Mouse (Mus musculus) heart, embryonic 16.5 days (tissue): ENCODE measurements at regions not wholly inside any gene's neighbourhood (a gene's known extent, or its start where the extent isn't known, plus 50 kb on each side); places are given as distances from the start of the nearest gene placed in this dataset.
A peak's percentile ranks its signal among the peaks of the same experiment; 100 is the strongest.

Experiments
- ATAC-seq: fragments of 200-750 bp; cut with Nextera tagmentation; replicated peaks from 2 replicates; pipeline ENCODE4 v1.8.0; 2017; ENCODE audit warnings: moderate number of reproducible peaks; ENCODE audit not compliant: insufficient read depth, low FRiP score; ENCODE audit errors: extremely low read depth
- H3K27ac ChIP-seq: fragments of 300-500 bp; sonication (generic); 2 replicates; pipeline ENCODE4 v1.5.1; 2014; ENCODE audit warnings: mild to moderate bottlenecking, low read length, control low read depth, moderate library complexity
- H3K27me3 ChIP-seq: fragments of 300-500 bp; sonication (generic); 2 replicates; pipeline ENCODE4 v1.6.1; 2014; ENCODE audit warnings: low read length, mixed read lengths; ENCODE audit not compliant: control insufficient read depth, insufficient read depth
- H3K36me3 ChIP-seq: fragments of 300-500 bp; sonication (generic); 2 replicates; pipeline ENCODE4 v1.6.1; 2014; ENCODE audit not compliant: control insufficient read depth, insufficient read depth
- H3K4me1 ChIP-seq: fragments of 300-500 bp; sonication (generic); 2 replicates; pipeline ENCODE4 v1.6.1; 2014; ENCODE audit warnings: low read length, mixed read lengths; ENCODE audit not compliant: control insufficient read depth, insufficient read depth
- H3K4me2 ChIP-seq: fragments of 300-500 bp; sonication (generic); 2 replicates; pipeline ENCODE4 v1.6.1; 2014; ENCODE audit warnings: low read depth, mild to moderate bottlenecking, control low read depth, low read length
- H3K4me3 ChIP-seq: fragments of 300-500 bp; sonication (generic); 2 replicates; pipeline ENCODE4 v1.5.1; 2014; ENCODE audit warnings: mild to moderate bottlenecking, control low read depth, low read length
- H3K9ac ChIP-seq: fragments of 300-500 bp; sonication (generic); 2 replicates; pipeline ENCODE4 v1.6.1; 2014; ENCODE audit warnings: low read length, control low read depth
- H3K9me3 ChIP-seq: fragments of 300-500 bp; sonication (generic); replicated peaks from 2 replicates; pipeline ENCODE4 v1.6.1; 2016; ENCODE audit warnings: low read length; ENCODE audit not compliant: control insufficient read depth
- WGBS: fragments of 180-500 bp; shearing (Covaris S2); extraction: QIAGEN DNeasy Blood & Tissue Kit; methylation state at CpG from one replicate; pipeline ENCODE4 v1.1.7; 2014; 5-methylcytosine and 5-hydroxymethylcytosine counted together

DNA sequence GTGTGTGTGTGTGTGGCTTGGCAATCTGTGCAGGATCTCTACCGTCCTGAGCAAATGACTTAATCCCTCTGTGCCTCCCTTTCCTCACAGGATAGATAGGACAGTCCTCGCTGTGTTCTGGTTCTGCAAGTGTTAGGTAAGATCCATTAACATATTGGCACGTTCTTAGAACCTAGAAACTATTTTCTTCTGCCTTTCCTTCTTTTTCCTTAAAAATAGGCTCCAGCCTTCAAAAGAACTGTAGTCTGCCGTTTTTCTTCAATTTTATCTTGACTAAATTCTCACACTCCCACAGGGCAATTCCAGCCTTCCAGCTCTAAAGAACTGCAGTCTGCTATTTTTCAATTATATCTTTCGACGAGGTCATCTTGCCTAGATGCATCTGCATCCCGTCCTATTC, 227.6 kb upstream of the Clint1 start:
- no peaks in the 10 kb centered on the region for H3K4me1 ChIP-seq
- 51% methylated on average over 7 of the region's 7 CpGs for WGBS
- no peaks in the 10 kb centered on the region for H3K27me3 ChIP-seq
- no peak overlapping the region for H3K9ac ChIP-seq
- no peaks in the 10 kb centered on the region for H3K36me3 ChIP-seq
- ATAC-seq: no peak
- no peaks in the 10 kb centered on the region for H3K9me3 ChIP-seq
- no peak overlapping the region for H3K4me3 ChIP-seq
- H3K4me2 ChIP-seq: no peak overlapping the region
- no peak overlapping the region for H3K27ac ChIP-seq

DNA sequence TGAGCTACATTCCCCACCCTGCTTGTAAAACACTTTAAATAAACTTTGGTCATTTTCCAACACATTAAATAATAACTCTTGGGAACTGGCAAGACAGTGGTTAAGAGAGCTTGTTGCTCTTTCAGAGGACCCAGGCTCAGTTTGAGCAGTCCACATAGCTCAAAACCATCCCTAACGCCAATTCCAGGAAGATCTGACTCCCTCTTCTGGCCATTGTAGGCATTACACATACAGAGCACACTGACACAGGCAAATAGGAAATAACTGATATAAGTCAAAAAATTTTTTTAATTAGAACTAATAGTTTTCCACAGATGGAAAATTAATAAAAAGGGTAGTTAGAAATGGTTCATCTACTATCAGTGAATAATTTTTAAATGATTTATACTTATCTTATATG, 222.6 kb upstream of the Clint1 start:
- Histone ChIP-seq H3K27me3 (no peaks in the 10 kb centered on the region), H3K4me1 (no peaks in the 10 kb centered on the region), H3K4me3 (no peak overlapping the region), H3K9ac (no peak overlapping the region), H3K4me2 (no peak overlapping the region), H3K9me3 (no peaks in the 10 kb centered on the region), H3K27ac (no peak overlapping the region), H3K36me3 (no peaks in the 10 kb centered on the region)
- 33% methylated on average over 1 of the region's 1 CpGs for WGBS
- ATAC-seq: no peak

DNA sequence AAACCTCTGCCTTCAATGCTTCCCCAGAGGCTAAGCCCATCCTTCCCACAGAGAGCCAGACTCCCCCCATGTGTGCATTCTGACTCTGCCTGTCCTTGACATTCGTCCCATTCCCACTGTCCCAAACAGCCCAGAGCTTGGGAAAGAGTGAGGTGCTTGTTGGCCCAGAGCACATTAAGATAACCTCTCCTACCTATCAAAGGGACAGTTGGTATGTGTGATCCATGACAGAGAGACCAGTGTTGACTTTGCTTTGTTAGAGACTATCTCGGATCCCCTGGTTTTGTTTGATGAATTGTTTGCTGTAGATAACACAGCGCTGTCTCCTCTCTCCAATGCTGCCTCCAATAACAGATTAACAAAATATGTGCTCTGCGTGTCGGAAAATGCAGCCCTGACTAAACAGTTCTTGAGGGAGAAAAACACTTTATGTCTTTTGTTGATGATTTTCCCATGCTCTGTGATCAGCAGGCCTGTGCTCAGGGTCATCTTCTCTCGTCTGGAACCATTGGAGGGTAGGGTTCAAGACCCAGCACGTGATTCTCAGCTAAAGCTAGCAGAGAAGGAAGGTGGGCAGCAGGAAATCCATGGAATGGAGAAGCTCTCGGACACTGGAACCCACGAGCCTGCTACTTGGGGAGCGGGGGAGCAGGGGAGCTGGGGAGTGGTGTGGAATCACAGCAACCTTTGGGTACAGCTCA, 217.2 kb upstream of the Clint1 start:
- no peaks in the 10 kb centered on the region for H3K36me3 ChIP-seq
- ATAC-seq: peak; percentile 73
- H3K27ac ChIP-seq: peak overlapping the region; percentile 26; the same call in 1 of the 2 replicates
- 47% methylated on average over 10 of the region's 10 CpGs for WGBS
- H3K9ac ChIP-seq: no peak overlapping the region
- no peak overlapping the region for H3K4me2 ChIP-seq
- H3K27me3 ChIP-seq: no peaks in the 10 kb centered on the region
- H3K4me1 ChIP-seq: no peaks in the 10 kb centered on the region
- H3K9me3 ChIP-seq: no peaks in the 10 kb centered on the region; the same call in 1 of the 2 replicates
- no peak overlapping the region for H3K4me3 ChIP-seq

DNA sequence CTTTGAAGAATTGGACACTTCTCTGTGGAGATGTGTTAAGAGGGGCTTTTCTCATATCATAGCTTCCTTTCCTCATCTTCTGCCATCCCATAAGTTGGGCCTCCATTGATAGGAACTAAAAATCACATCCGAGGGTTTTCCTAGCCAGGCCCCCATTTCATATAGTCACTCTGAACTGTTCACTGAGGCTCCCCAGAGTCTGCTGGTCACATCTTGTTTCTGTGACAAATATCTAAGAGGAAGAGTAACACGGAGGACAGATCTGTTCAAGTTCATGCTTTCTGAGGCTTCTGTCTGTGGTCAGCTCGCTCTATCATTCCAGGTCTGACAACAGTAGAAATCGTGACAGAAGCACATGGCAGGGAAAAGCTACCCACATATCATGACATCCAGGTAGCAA, 216.0 kb upstream of the Clint1 start:
- Histone ChIP-seq H3K4me2 (no peak overlapping the region), H3K4me3 (no peak overlapping the region), H3K27me3 (no peaks in the 10 kb centered on the region), H3K9ac (no peak overlapping the region), H3K27ac (no peak overlapping the region), H3K36me3 (no peaks in the 10 kb centered on the region), H3K4me1 (no peaks in the 10 kb centered on the region), H3K9me3 (no peaks in the 10 kb centered on the region; the same call in 1 of the 2 replicates)
- 72% methylated on average over 4 of the region's 4 CpGs for WGBS
- no peak for ATAC-seq

DNA sequence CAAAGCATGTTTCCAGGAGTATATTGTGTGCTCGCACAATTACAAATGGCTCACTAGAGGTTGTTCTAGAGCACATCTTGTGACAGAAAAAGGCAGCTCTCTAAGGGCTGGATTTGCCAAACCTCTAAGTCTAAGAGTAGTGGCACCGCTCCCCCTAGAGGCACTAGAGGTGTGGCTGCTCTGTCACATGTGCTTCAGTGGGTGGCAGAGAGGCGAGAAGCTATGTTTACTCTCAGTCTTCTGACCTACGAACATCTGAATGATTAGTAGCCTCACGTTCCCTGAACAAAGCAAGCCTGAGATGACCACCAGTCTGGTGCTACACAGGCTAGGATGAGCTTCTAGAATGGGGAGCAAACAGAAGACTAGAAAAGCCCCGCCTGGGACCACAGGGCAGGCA, 212.6 kb upstream of the Clint1 start:
- no peak overlapping the region for H3K9ac ChIP-seq
- WGBS: 72% methylated on average over 6 of the region's 6 CpGs

DNA sequence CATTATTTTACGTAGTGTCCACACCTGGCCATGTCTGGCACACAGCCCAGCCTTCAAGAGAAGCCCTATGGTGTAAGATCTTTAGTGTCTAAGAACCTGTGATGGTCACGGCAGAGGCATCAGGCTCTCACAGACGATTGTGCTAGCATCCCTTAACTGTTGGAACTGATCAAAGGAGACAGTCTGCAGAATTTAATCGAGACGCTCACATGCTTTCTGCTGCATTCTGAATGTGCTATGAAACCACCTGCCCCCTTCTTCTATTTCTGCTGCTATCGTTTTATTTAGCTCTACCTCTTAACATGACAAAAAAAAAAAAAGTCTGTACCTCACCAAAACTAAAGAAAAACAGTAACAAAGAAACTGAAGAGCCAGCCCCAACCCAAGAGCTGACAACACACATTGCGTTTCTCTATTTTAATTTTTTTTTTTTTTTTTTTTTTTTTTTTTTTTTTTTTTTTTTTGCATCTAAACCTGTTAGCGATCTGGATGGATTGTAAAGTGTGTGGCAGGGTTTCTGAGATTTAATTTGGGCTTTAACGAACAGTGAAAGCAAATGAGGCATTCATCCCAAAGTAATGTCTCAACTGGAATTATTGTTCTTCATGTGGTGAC, 209.6 kb upstream of the Clint1 start:
- no peaks in the 10 kb centered on the region for H3K27me3 ChIP-seq
- no peaks in the 10 kb centered on the region; the same call in none of the 2 replicates for H3K9me3 ChIP-seq
- no peaks in the 10 kb centered on the region for H3K36me3 ChIP-seq
- H3K9ac ChIP-seq: no peak overlapping the region
- no peak for ATAC-seq
- no peak overlapping the region for H3K27ac ChIP-seq
- no peak overlapping the region for H3K4me2 ChIP-seq
- H3K4me1 ChIP-seq: no peaks in the 10 kb centered on the region
- H3K4me3 ChIP-seq: no peak overlapping the region
- 76% methylated on average over 9 of the region's 9 CpGs for WGBS

More for the DNA sequence above, 212.6 kb upstream of the Clint1 start:
- no peak overlapping the region for H3K27ac ChIP-seq
- no peak overlapping the region for H3K4me3 ChIP-seq
- H3K4me2 ChIP-seq: no peak overlapping the region
- ATAC-seq: no peak
- no peaks in the 10 kb centered on the region for H3K27me3 ChIP-seq
- no peaks in the 10 kb centered on the region for H3K4me1 ChIP-seq
- H3K36me3 ChIP-seq: no peaks in the 10 kb centered on the region
- H3K9me3 ChIP-seq: no peaks in the 10 kb centered on the region; the same call in 1 of the 2 replicates

DNA sequence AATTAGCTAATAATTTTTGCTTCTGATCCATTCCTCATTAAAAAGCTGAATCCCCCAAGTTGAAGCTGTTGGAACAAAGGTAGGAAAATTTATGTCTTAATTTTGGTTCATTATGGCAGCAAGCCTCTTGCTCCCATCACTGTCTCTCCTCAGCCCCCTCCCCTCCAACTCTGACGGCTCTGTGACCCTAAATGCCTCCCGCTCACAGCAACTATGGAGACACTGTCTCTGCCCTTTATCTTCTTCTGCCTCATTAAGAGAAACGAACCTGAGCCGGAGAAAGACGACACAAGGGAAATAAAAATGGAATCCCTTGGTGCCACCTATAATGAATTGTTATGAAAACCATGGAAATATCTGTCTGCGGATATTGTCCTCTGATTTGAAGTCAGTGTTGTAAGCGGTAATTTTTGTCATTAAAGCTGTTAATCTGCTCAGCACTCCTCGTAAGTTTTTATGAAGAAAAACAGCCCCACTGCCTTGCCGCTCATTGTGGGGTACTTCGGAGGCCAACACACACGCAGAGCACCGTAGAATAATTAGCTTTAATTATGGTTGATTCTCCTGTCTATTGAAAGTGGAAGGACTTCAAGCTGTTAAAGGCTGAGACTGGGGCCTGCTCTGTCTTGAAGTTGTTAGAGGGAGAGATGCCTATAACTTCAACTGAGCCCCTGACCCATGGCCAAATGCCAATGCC, 208.1 kb upstream of the Clint1 start:
- Histone ChIP-seq H3K9ac (no peak overlapping the region), H3K4me1 (no peaks in the 10 kb centered on the region), H3K4me2 (no peak overlapping the region), H3K4me3 (no peak overlapping the region), H3K27me3 (no peaks in the 10 kb centered on the region), H3K9me3 (no peaks in the 10 kb centered on the region; the same call in none of the 2 replicates), H3K36me3 (no peaks in the 10 kb centered on the region), H3K27ac (no peak overlapping the region)
- WGBS: 80% methylated on average over 12 of the region's 12 CpGs
- ATAC-seq: no peak

DNA sequence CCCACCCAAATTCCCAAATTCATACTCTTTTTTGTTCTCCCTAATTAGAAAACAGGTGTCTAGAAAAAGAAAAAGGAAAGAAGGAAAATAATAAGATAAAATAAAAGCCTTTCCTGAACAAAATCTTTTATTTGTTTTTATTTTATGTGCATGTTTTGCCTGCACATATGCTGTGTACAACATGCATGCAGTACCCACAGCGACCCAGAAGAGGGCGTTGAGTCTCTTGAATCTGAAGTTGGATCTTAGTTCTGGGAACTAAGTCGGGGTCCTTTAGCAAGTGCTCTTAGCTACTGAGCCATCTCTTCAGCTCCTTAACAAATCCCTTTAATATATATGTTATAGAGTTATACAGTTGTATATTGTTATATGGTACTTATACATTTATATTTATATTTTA, 206.0 kb upstream of the Clint1 start:
- 68% methylated on average over 3 of the region's 3 CpGs for WGBS

DNA sequence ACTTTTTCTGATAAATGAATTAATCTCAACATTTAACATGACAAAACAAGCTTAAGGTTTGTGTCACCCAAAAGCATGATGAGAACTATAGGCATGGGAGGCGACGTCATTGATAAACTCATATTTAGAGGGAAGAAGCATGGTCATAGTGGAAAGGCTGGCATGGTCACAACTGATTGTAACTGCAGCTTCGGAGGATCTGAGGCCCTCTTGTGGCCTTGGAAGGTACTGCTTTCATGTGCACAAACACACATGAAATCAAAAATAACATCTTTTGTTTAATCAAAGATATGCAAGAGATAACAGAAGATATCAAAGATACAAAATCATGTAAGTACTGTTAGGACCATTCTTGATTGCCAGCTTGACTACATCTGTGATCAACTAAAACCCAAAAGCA, 204.0 kb upstream of the Clint1 start:
- H3K36me3 ChIP-seq: no peaks in the 10 kb centered on the region

More for the DNA sequence above, 206.0 kb upstream of the Clint1 start:
- Histone ChIP-seq H3K27ac (no peak overlapping the region), H3K27me3 (no peaks in the 10 kb centered on the region), H3K9me3 (no peaks in the 10 kb centered on the region; the same call in 1 of the 2 replicates), H3K4me1 (no peaks in the 10 kb centered on the region), H3K9ac (no peak overlapping the region), H3K4me2 (no peak overlapping the region), H3K4me3 (no peak overlapping the region), H3K36me3 (no peaks in the 10 kb centered on the region)
- ATAC-seq: no peak

More for the DNA sequence above, 204.0 kb upstream of the Clint1 start:
- H3K4me3 ChIP-seq: no peak overlapping the region
- no peak overlapping the region for H3K4me2 ChIP-seq
- no peak overlapping the region for H3K9ac ChIP-seq
- no peaks in the 10 kb centered on the region for H3K27me3 ChIP-seq
- WGBS: 72% methylated on average over 3 of the region's 3 CpGs
- H3K4me1 ChIP-seq: no peaks in the 10 kb centered on the region
- no peaks in the 10 kb centered on the region; the same call in 1 of the 2 replicates for H3K9me3 ChIP-seq
- no peak for ATAC-seq
- no peak overlapping the region for H3K27ac ChIP-seq
